ENCODE assay signal across 43 mouse cellular contexts in the genomic region with DNA sequence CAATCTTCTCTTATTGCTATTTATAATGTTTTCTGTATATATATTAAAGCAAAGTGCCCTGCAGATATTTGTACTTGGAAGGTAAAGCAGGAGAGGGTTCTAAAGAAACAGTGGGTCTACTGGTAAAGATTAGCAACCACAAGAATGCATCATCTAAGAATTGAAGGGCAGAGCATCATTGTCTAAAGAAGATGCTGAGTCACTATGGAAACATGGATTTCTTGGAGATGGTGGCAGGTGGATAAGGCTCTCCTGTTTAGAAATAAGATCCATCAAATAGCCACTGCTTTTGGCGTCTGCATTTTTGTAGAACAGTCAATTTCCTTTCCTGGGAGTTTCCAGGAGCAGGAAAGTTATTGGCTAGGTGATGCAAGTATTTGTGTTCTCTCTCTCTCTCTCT. TPM values are rescaled to one million over a fixed set of nuclear protein-coding genes. Genes with fewer than 3 reads are reported as not detected.
"Had no signal": no experiment of that assay in that cellular context is flagged by ENCODE, and none has a peak within 500 bp of the region (broad histone marks: within the 10 kb centered on the region; RNA-seq: fewer than 3 reads in every experiment).

No protein-coding gene starts in this region.

- H3K4me2 ChIP-seq: heart, embryonic 11.5 days; heart, embryonic 12.5 days; heart, embryonic 13.5 days; heart, embryonic 15.5 days; hindbrain, embryonic 12.5 days; hindbrain, embryonic 13.5 days; hindbrain, embryonic 14.5 days; hindbrain, embryonic 15.5 days; kidney, embryonic 15.5 days had no signal

- H3K9ac ChIP-seq: heart, embryonic 12.5 days; heart, embryonic 13.5 days; heart, embryonic 15.5 days; hindbrain, embryonic 12.5 days; hindbrain, embryonic 13.5 days; hindbrain, embryonic 14.5 days; hindbrain, embryonic 15.5 days; kidney, embryonic 15.5 days had no signal

- H3K27me3 ChIP-seq: hindbrain, embryonic 12.5 days; hindbrain, embryonic 13.5 days; hindbrain, embryonic 15.5 days had no signal

- ATAC-seq: hindbrain, embryonic 16.5 days; hindbrain, postnatal 0 days; inflammation-experienced regulatory T-cells, adult 6 months; intestine, embryonic 16.5 days; intestine, postnatal 0 days had no signal

- H3K36me3 ChIP-seq: heart, embryonic 10.5 days; heart, embryonic 12.5 days; heart, embryonic 13.5 days; heart, embryonic 15.5 days; hindbrain, embryonic 10.5 days; hindbrain, embryonic 12.5 days; hindbrain, embryonic 13.5 days; hindbrain, embryonic 15.5 days; kidney, embryonic 15.5 days had no signal

- H3K27ac ChIP-seq: heart, embryonic 10.5 days; heart, embryonic 13.5 days; heart, embryonic 15.5 days; hindbrain, embryonic 10.5 days; hindbrain, embryonic 12.5 days; hindbrain, embryonic 13.5 days; hindbrain, embryonic 14.5 days; hindbrain, embryonic 15.5 days; hindbrain, postnatal 0 days; kidney, embryonic 15.5 days; kidney, postnatal 0 days; layer of hippocampus, adult 2 months; left cerebral cortex, adult 2 months had no signal

- H3K9me3 ChIP-seq: heart, embryonic 10.5 days; heart, embryonic 12.5 days; heart, embryonic 13.5 days; heart, embryonic 15.5 days; hindbrain, embryonic 10.5 days; hindbrain, embryonic 12.5 days; hindbrain, embryonic 13.5 days; hindbrain, embryonic 15.5 days; kidney, embryonic 15.5 days had no signal

- H3K4me1 ChIP-seq: heart, embryonic 10.5 days; heart, embryonic 12.5 days; heart, embryonic 13.5 days; heart, embryonic 15.5 days; hindbrain, embryonic 10.5 days; hindbrain, embryonic 12.5 days; hindbrain, embryonic 13.5 days; hindbrain, embryonic 15.5 days; kidney, embryonic 15.5 days had no signal

- DNase-seq: heart, postnatal 10 days; heart, postnatal 14 days; heart, postnatal 36 days; heart, postnatal 4 days; kidney, adult 11 months; kidney, adult 18-20 months; kidney, adult 2 months; kidney, adult 8-10 months; kidney, adult 9 months; kidney, postnatal 10 days; kidney, postnatal 14 days; kidney, postnatal 25 days; kidney, postnatal 36 days; kidney, postnatal 4 days; layer of hippocampus, adult 9-11 months; layer of hippocampus, postnatal 36 days had no signal

- H3K4me3 ChIP-seq: heart, embryonic 10.5 days; heart, embryonic 12.5 days; heart, embryonic 13.5 days; heart, embryonic 15.5 days; hindbrain, embryonic 10.5 days; hindbrain, embryonic 12.5 days; hindbrain, embryonic 13.5 days; hindbrain, embryonic 15.5 days; kidney, embryonic 15.5 days; layer of hippocampus, adult 2 months; left cerebral cortex, adult 2 months had no signal

RNA-seq across cellular contexts. Expression of gene Olfr223, which starts 9.2 kb away (rescaled TPM):
- polyA plus RNA-seq: heart, embryonic 10.5 days; heart, embryonic 11.5 days; heart, embryonic 12.5 days; heart, embryonic 13.5 days; heart, embryonic 14.5 days; heart, embryonic 15.5 days; heart, embryonic 16.5 days; heart, postnatal 0 days; hindbrain, embryonic 10.5 days; hindbrain, embryonic 11.5 days; hindbrain, embryonic 12.5 days; hindbrain, embryonic 13.5 days; hindbrain, embryonic 14.5 days; hindbrain, embryonic 15.5 days; hindbrain, embryonic 16.5 days; hindbrain, postnatal 0 days; inflammation-experienced regulatory T-cells, adult 6 months; intestine, embryonic 14.5 days; intestine, embryonic 16.5 days; intestine, postnatal 0 days; kidney, adult 2 months; kidney, embryonic 14.5 days; kidney, embryonic 15.5 days; kidney, embryonic 16.5 days; kidney, postnatal 0 days; large intestine, adult 2 months had no signal

RNA-seq across cellular contexts. Expression of gene Olfr222, which starts 26.3 kb away (rescaled TPM):
- polyA plus RNA-seq: heart, embryonic 10.5 days; heart, embryonic 11.5 days; heart, embryonic 12.5 days; heart, embryonic 13.5 days; heart, embryonic 14.5 days; heart, embryonic 15.5 days; heart, embryonic 16.5 days; heart, postnatal 0 days; hindbrain, embryonic 10.5 days; hindbrain, embryonic 11.5 days; hindbrain, embryonic 12.5 days; hindbrain, embryonic 13.5 days; hindbrain, embryonic 14.5 days; hindbrain, embryonic 15.5 days; hindbrain, embryonic 16.5 days; hindbrain, postnatal 0 days; inflammation-experienced regulatory T-cells, adult 6 months; intestine, embryonic 14.5 days; intestine, embryonic 16.5 days; intestine, postnatal 0 days; kidney, adult 2 months; kidney, embryonic 14.5 days; kidney, embryonic 15.5 days; kidney, embryonic 16.5 days; kidney, postnatal 0 days; large intestine, adult 2 months had no signal
